Mouse (Mus musculus) mature B cell (primary cell): Measurements from ENCODE around the gene Ipo13.

Experiments
- in situ Hi-C: fragments of 300-500 bp; cut with MboI; formaldehyde crosslinking; loops from 2 replicates; pipeline ENCODE4 v1.14.3; 2019

Gene Ipo13

GRCm38 (mm10) chr4:117914591-117915442, at the start of gene Ipo13:
Gene Ipo13 (minus strand): TSS chr4:117914999.
- in situ Hi-C loops: no loop called here

GRCm38 (mm10) chr4:117957492-117957891, 42.7 kb upstream of the Ipo13 start:
- in situ Hi-C loops: no loop called here

GRCm38 (mm10) chr4:117947493-117947892, 32.7 kb upstream of the Ipo13 start:
- in situ Hi-C loops: no loop called here

- in situ Hi-C loops: no loop called here
Observed at GRCm38 (mm10) chr4:117946639-117947305, 32.0 kb upstream of the Ipo13 start.

GRCm38 (mm10) chr4:117943317-117943716, 28.5 kb upstream of the Ipo13 start:
- in situ Hi-C loops: no loop called here

GRCm38 (mm10) chr4:117936964-117937363, 22.2 kb upstream of the Ipo13 start:
- in situ Hi-C loops: no loop called here

- in situ Hi-C loops: no loop called here
Observed at GRCm38 (mm10) chr4:117934081-117934480, 19.3 kb upstream of the Ipo13 start.

GRCm38 (mm10) chr4:117933248-117933647, 18.4 kb upstream of the Ipo13 start:
- in situ Hi-C loops: no loop called here

- in situ Hi-C loops: no loop called here
Observed at GRCm38 (mm10) chr4:117929391-117929881, 14.6 kb upstream of the Ipo13 start, which contains the start of gene Artn. Gene Artn (minus strand): TSS chr4:117929763.

GRCm38 (mm10) chr4:117928699-117929241, 14.0 kb upstream of the Ipo13 start:
- in situ Hi-C loops: no loop called here

GRCm38 (mm10) chr4:117928234-117928633, 13.4 kb upstream of the Ipo13 start:
- in situ Hi-C loops: no loop called here

- in situ Hi-C loops: no loop called here
Observed at GRCm38 (mm10) chr4:117926545-117927482, 12.0 kb upstream of the Ipo13 start.

GRCm38 (mm10) chr4:117924916-117925315, 10.1 kb upstream of the Ipo13 start:
- in situ Hi-C loops: no loop called here

GRCm38 (mm10) chr4:117923450-117923849, 8.7 kb upstream of the Ipo13 start:
- in situ Hi-C loops: no loop called here

GRCm38 (mm10) chr4:117921358-117921757, 6.6 kb upstream of the Ipo13 start:
- in situ Hi-C loops: no loop called here

GRCm38 (mm10) chr4:117918762-117919161, 4.0 kb upstream of the Ipo13 start:
- in situ Hi-C loops: no loop called here

- in situ Hi-C loops: no loop called here
Observed at GRCm38 (mm10) chr4:117918261-117918660, 3.5 kb upstream of the Ipo13 start.

- in situ Hi-C loops: no loop called here
Observed at GRCm38 (mm10) chr4:117917847-117918246, 3.0 kb upstream of the Ipo13 start.

- in situ Hi-C loops: no loop called here
Observed at GRCm38 (mm10) chr4:117917402-117917801, 2.6 kb upstream of the Ipo13 start.

- in situ Hi-C loops: no loop called here
Observed at GRCm38 (mm10) chr4:117916386-117916785, 1.6 kb upstream of the Ipo13 start.

GRCm38 (mm10) chr4:117915489-117916105, 798 bp upstream of the Ipo13 start:
- in situ Hi-C loops: no loop called here
